Mouse (Mus musculus) midbrain, postnatal 0 days (tissue): ENCODE measurements around the gene Ccr4. TPM values are rescaled to one million over a fixed set of nuclear protein-coding genes. Genes with fewer than 3 reads are reported as not detected.
A peak's percentile ranks its signal among the peaks of the same experiment; 100 is the strongest.

Source experiments
- ATAC-seq: fragments of 200-750 bp; cut with Nextera tagmentation; 2 replicates; pipeline ENCODE4 v1.8.0; 2017; ENCODE audit warnings: moderate number of reproducible peaks, mild to moderate bottlenecking, moderate TSS enrichment, moderate library complexity; ENCODE audit not compliant: low FRiP score
- DNase-seq: peaks from one replicate; pipeline ENCODE4 v3.0.0-alpha.2; 2015; ENCODE audit warnings: low spot score
- H3K27ac ChIP-seq: fragments of 300-500 bp; sonication (generic); 2 replicates; pipeline ENCODE4 v1.5.1; 2014; ENCODE audit warnings: low read depth, mild to moderate bottlenecking, low read length, mixed read lengths
- H3K27me3 ChIP-seq: fragments of 300-500 bp; sonication (generic); 2 replicates; pipeline ENCODE4 v1.6.1; 2014; ENCODE audit warnings: low read length, control low read depth, mixed read lengths; ENCODE audit not compliant: insufficient read depth
- H3K36me3 ChIP-seq: fragments of 300-500 bp; sonication (generic); 2 replicates; pipeline ENCODE4 v1.6.1; 2014; ENCODE audit warnings: low read length, control low read depth, mixed read lengths; ENCODE audit not compliant: insufficient read depth
- H3K4me1 ChIP-seq: fragments of 300-500 bp; sonication (generic); 2 replicates; pipeline ENCODE4 v1.6.1; 2014; ENCODE audit warnings: mild to moderate bottlenecking, control low read depth, antibody characterized with exemption, low read length, mixed read lengths; ENCODE audit not compliant: insufficient read depth
- H3K4me2 ChIP-seq: fragments of 300-500 bp; sonication (generic); 2 replicates; pipeline ENCODE4 v1.6.1; 2014; ENCODE audit warnings: low read depth, mild to moderate bottlenecking, low read length, mixed read lengths; ENCODE audit not compliant: poor library complexity, severe bottlenecking
- H3K4me3 ChIP-seq: fragments of 300-500 bp; sonication (generic); 2 replicates; pipeline ENCODE4 v1.5.1; 2014; ENCODE audit warnings: low read depth, mild to moderate bottlenecking, low read length, moderate library complexity
- H3K9ac ChIP-seq: fragments of 300-500 bp; sonication (generic); replicated peaks from 2 replicates; pipeline ENCODE4 v1.6.1; 2014; ENCODE audit warnings: mild to moderate bottlenecking, low read length, moderate library complexity, mixed read lengths; ENCODE audit not compliant: poor library complexity, severe bottlenecking
- H3K9me3 ChIP-seq: fragments of 300-500 bp; sonication (generic); 2 replicates; pipeline ENCODE4 v1.6.1; 2016; ENCODE audit warnings: low read length, control low read depth
- CTCF ChIP-seq: IDR thresholded peaks from 2 replicates; pipeline ENCODE4 v1.5.1; 2016; ENCODE audit warnings: antibody characterized with exemption, mild to moderate bottlenecking
- WGBS: fragments of 180-500 bp; shearing (Covaris S2); extraction: QIAGEN DNeasy Blood & Tissue Kit; methylation state at CpG from one replicate; pipeline ENCODE4 v1.1.7; 2014; 5-methylcytosine and 5-hydroxymethylcytosine counted together
- polyA plus RNA-seq: library from polyadenylated mRNA; unstranded; fragments of >200 nt; fragmentation: Nextera tagmentation; extraction: Ambion mirVana; gene quantifications from 2 replicates; pipeline ENCODE4 v1.2.1, GENCODE M21; 2015
- total RNA-seq: library from RNA; depleted of rRNA; stranded (reverse); fragments of >200 nt; gene quantifications from 2 replicates; pipeline ENCODE4 v1.2.3, GENCODE M21; 2014

Ccr4 gene
- total and polyA plus RNA-seq, 2 experiments from 2014 or later = not detected

- Histone ChIP-seq H3K36me3 (no peaks in the 10 kb centered on the region), H3K27ac (no peak overlapping the region), H3K27me3 (no peaks in the 10 kb centered on the region), H3K4me3 (no peak overlapping the region), H3K9me3 (no peaks in the 10 kb centered on the region), H3K9ac (no peak overlapping the region), H3K4me1 (no peaks in the 10 kb centered on the region), H3K4me2 (no peak overlapping the region)
- DNase-seq = no peak
- peak; percentile 43 for TF ChIP-seq CTCF
- 71% methylated on average over 9 of the region's 9 CpGs for WGBS
- no peak for ATAC-seq
These were observed 14.2 kb upstream of the Ccr4 start for GRCm38 (mm10) chr9:114518812-114519477.

DNA sequence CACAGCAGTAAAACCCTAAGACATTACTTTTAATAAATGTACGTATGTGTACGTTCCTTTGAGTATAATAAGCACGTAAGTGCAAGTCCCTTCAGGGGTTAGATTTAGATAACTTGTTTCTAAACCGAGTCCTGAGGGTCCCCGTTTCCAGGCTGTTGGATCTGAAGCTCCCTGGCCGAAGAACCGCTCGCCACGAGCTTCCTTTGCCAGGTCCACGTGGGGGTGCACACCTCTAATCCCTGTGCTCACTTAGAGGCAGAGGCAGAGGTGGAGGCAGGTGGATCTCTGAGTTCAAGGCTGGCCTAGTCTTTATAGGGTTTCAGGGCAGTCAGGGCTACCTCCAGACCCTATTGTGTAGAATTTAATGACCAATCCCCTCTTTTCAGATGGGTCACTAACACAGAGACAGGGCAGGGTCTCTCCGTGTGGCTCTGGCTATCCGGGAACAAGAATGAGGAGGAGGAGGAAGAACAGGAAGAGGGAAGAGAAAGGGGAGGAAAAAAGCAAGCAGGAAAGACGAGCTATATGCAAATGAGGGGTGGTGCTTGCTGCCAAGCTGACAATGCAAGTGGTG is 13.3 kb upstream of the Ccr4 start:
- no peaks in the 10 kb centered on the region for H3K36me3 ChIP-seq
- H3K27me3 ChIP-seq = no peaks in the 10 kb centered on the region
- H3K4me3 ChIP-seq = no peak overlapping the region
- no peak overlapping the region for H3K4me2 ChIP-seq
- no peak overlapping the region for H3K27ac ChIP-seq
- peaks cover 6% of the 10 kb centered on the region; the same call in 1 of the 2 replicates for H3K9me3 ChIP-seq
- TF ChIP-seq CTCF = no peak
- no peak for DNase-seq
- ATAC-seq = no peak
- no peak overlapping the region for H3K9ac ChIP-seq
- no peaks in the 10 kb centered on the region for H3K4me1 ChIP-seq
- WGBS = 82% methylated on average over 13 of the region's 13 CpGs

DNA sequence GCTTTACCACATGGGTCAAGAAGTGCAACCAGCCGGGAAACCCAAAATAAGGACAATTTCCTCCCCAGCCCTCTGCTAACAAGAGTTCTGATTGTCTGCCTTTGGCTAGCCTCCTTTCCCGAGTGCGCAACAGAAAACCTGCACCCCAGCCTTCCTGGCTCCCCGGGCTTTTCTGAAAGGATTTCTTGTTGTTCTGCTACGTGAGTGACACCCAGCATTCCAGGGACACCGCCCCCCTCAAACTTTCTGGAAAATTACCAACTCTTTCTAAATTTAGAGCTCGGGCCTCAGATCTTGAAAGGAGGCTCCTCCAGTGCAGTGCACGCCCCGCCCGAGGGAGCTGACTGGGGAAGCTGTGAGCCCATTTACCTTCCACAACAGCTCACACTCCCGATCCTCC is 10.6 kb upstream of the Ccr4 start, which contains the start of gene C130032M10Rik:
Gene C130032M10Rik, plus strand, starts transcription at position 334 of the 400 bp plus-strand sequence.
- ATAC-seq (no peak), DNase-seq (no peak)
- Histone ChIP-seq H3K27ac (no peak within 1 kb of the TSS), H3K9me3 (peaks cover 12% of the 10 kb centered on the region; the same call in 1 of the 2 replicates), H3K27me3 (no peaks in the 10 kb centered on the region), H3K36me3 (no peaks in the 10 kb centered on the region), H3K4me2 (no peak within 1 kb of the TSS), H3K4me3 (no peak within 1 kb of the TSS), H3K4me1 (no peaks in the 10 kb centered on the region), H3K9ac (no peak within 1 kb of the TSS)
- no peak for TF ChIP-seq CTCF
- WGBS = 78% methylated on average over 11 of the region's 11 CpGs

GRCm38 (mm10) chr9:114512831-114513230 is 8.1 kb upstream of the Ccr4 start:
- Histone ChIP-seq H3K36me3 (no peaks in the 10 kb centered on the region), H3K27me3 (no peaks in the 10 kb centered on the region), H3K4me3 (no peak overlapping the region), H3K9ac (no peak overlapping the region), H3K9me3 (peaks cover 12% of the 10 kb centered on the region; the same call in 1 of the 2 replicates), H3K27ac (no peak overlapping the region), H3K4me2 (no peak overlapping the region), H3K4me1 (no peaks in the 10 kb centered on the region)
- WGBS = 98% methylated on average over 21 of the region's 21 CpGs
- DNase-seq (no peak), ATAC-seq (no peak)
- TF ChIP-seq CTCF = no peak

GRCm38 (mm10) chr9:114509785-114510184 is 5.1 kb upstream of the Ccr4 start:
- no peak overlapping the region for H3K4me3 ChIP-seq
- 97% methylated on average over 9 of the region's 9 CpGs for WGBS
- H3K4me1 ChIP-seq = no peaks in the 10 kb centered on the region
- H3K27me3 ChIP-seq = no peaks in the 10 kb centered on the region
- no peak overlapping the region for H3K4me2 ChIP-seq
- no peak for TF ChIP-seq CTCF
- DNase-seq (no peak), ATAC-seq (no peak)
- no peaks in the 10 kb centered on the region for H3K36me3 ChIP-seq
- peaks cover 12% of the 10 kb centered on the region; the same call in 1 of the 2 replicates for H3K9me3 ChIP-seq
- H3K27ac ChIP-seq = no peak overlapping the region
- H3K9ac ChIP-seq = no peak overlapping the region

- H3K9ac ChIP-seq = no peak overlapping the region
- H3K4me2 ChIP-seq = no peak overlapping the region
- TF ChIP-seq CTCF = no peak
- H3K27ac ChIP-seq = no peak overlapping the region
- DNase-seq (no peak), ATAC-seq (no peak)
- H3K27me3 ChIP-seq = no peaks in the 10 kb centered on the region
- no peak overlapping the region for H3K4me3 ChIP-seq
- 0 out of 2 replicates have a peak, but pooled peaks cover under 1% of the 10 kb centered on the region for H3K9me3 ChIP-seq
- H3K4me1 ChIP-seq = no peaks in the 10 kb centered on the region
- H3K36me3 ChIP-seq = no peaks in the 10 kb centered on the region
- WGBS = 92% methylated on average over 9 of the region's 9 CpGs
These were observed 2.7 kb upstream of the Ccr4 start for GRCm38 (mm10) chr9:114507421-114507820.
